Mouse (Mus musculus) small intestine, adult 2 months (tissue): ENCODE measurements around the gene Stam2. TPM values are rescaled to one million over a fixed set of nuclear protein-coding genes. Genes with fewer than 3 reads are reported as not detected.
A peak's percentile ranks its signal among the peaks of the same experiment; 100 is the strongest.

Experiments
- H3K27ac ChIP-seq: fragments of 200-500 bp; 2 replicates; pipeline ENCODE4 v1.5.1; 2012; ENCODE audit warnings: low read depth, low read length, control low read depth, inconsistent platforms; ENCODE audit not compliant: insufficient read depth
- H3K27me3 ChIP-seq: fragments of 200-500 bp; 2 replicates; pipeline ENCODE4 v1.6.1; 2012; ENCODE audit warnings: mild to moderate bottlenecking, moderate library complexity, low read length, inconsistent platforms; ENCODE audit not compliant: control insufficient read depth, insufficient read depth
- H3K36me3 ChIP-seq: fragments of 200-500 bp; 2 replicates; pipeline ENCODE4 v1.6.1; 2012; ENCODE audit warnings: mild to moderate bottlenecking, low read length, control low read depth, inconsistent platforms; ENCODE audit not compliant: control insufficient read depth, insufficient read depth
- H3K4me1 ChIP-seq: fragments of 200-500 bp; 2 replicates; pipeline ENCODE4 v1.6.1; 2012; ENCODE audit warnings: low read length, inconsistent platforms, mixed read lengths; ENCODE audit not compliant: control insufficient read depth, insufficient read depth, insufficient read length
- H3K4me3 ChIP-seq: fragments of 200-500 bp; 2 replicates; pipeline ENCODE4 v1.5.1; 2012; ENCODE audit warnings: low read depth, mild to moderate bottlenecking, control low read depth, inconsistent platforms, low read length, moderate library complexity
- CTCF ChIP-seq: fragments of 200-500 bp; IDR thresholded peaks from 2 replicates; pipeline ENCODE4 v1.5.1; 2012; ENCODE audit warnings: low read depth, mild to moderate bottlenecking, control low read depth, inconsistent platforms, low read length, moderate library complexity, mixed read lengths; ENCODE audit not compliant: insufficient replicate concordance, insufficient read length; ENCODE audit errors: extremely low read depth
- POLR2A ChIP-seq: fragments of 200-500 bp; IDR thresholded peaks from 2 replicates; pipeline ENCODE4 v1.6.1; 2012; ENCODE audit warnings: low read depth, mild to moderate bottlenecking, control low read depth, inconsistent platforms, low read length, moderate library complexity
- WGBS: fragments of 180-500 bp; shearing (Covaris S2); methylation state at CpG from one replicate; pipeline ENCODE4 v1.1.7; 2018; 5-methylcytosine and 5-hydroxymethylcytosine counted together
- polyA plus RNA-seq: library from polyadenylated mRNA; depleted of rRNA; stranded (reverse); fragments of >200 nt; gene quantifications from 2 replicates; pipeline ENCODE4 v1.2.3, GENCODE M21; 2012

The Stam2 gene
- polyA plus RNA-seq, 1 experiment: 8.0 TPM

GRCm38 (mm10) chr2:52765130-52765529 lies 23.0 kb upstream of the Stam2 start:
- TF ChIP-seq POLR2A (no peak), CTCF (no peak)
- no peaks in the 10 kb centered on the region for H3K36me3 ChIP-seq
- H3K4me1 ChIP-seq: no peaks in the 10 kb centered on the region
- H3K27ac ChIP-seq: no peak overlapping the region
- H3K4me3 ChIP-seq: no peak overlapping the region
- 95% methylated on average over 6 of the region's 6 CpGs for WGBS
- no peaks in the 10 kb centered on the region for H3K27me3 ChIP-seq

DNA sequence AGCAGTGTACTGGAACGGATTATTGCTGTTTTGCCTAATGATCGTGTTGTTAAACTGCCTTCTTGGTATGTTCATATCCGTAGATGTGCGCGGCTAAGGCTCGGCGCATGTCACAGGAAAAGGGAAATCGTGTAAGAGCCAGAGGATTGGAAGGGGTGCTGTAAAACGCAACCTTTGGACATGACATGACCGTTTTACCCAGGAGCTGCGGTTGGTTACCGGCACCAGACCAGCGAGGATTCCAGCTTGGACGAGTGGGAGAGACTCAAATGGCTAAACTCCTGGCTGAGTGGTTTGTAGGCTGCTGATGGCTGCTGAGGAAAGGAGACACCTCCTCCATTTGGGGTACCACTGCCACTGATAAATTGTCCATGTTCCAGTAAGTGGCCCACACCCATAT lies 21.8 kb upstream of the Stam2 start:
- WGBS: 88% methylated on average over 14 of the region's 14 CpGs
- no peak overlapping the region for H3K4me3 ChIP-seq

GRCm38 (mm10) chr2:52763040-52763736 lies 21.1 kb upstream of the Stam2 start:
- Histone ChIP-seq H3K36me3 (no peaks in the 10 kb centered on the region), H3K27ac (no peak overlapping the region), H3K4me1 (no peaks in the 10 kb centered on the region), H3K4me3 (no peak overlapping the region), H3K27me3 (no peaks in the 10 kb centered on the region)
- WGBS: 18% methylated on average over 12 of the region's 12 CpGs
- TF ChIP-seq CTCF (peak; percentile 82; the same call in 1 of the 2 replicates), POLR2A (no peak)

More for the DNA sequence above, 21.8 kb upstream of the Stam2 start:
- H3K4me1 ChIP-seq: no peaks in the 10 kb centered on the region
- H3K36me3 ChIP-seq: no peaks in the 10 kb centered on the region
- TF ChIP-seq CTCF: no peak
- TF ChIP-seq POLR2A: no peak
- no peak overlapping the region for H3K27ac ChIP-seq
- no peaks in the 10 kb centered on the region for H3K27me3 ChIP-seq

DNA sequence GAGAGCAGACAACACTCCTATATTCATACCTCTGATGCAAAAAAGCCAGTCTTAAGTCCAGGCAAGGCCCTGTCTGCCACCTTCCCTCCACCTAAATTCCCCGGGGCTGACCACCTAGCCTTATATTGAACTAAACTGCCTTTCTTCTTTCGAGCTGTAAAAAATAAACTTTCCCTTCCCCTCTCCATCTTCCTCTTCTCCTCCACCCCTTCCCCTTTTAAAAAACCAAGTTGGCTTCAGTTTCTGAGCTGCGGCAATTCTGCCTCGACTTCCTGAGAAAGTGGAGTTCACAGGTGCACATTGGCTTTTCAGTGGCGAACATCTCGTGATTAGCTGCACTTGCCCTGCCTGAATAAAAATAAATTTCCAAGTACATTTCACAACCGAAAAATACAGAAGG lies 20.4 kb upstream of the Stam2 start:
- TF ChIP-seq CTCF (no peak), POLR2A (no peak)
- Histone ChIP-seq H3K27me3 (no peaks in the 10 kb centered on the region), H3K4me3 (no peak overlapping the region), H3K36me3 (no peaks in the 10 kb centered on the region), H3K27ac (no peak overlapping the region), H3K4me1 (no peaks in the 10 kb centered on the region)
- 61% methylated on average over 7 of the region's 7 CpGs for WGBS

DNA sequence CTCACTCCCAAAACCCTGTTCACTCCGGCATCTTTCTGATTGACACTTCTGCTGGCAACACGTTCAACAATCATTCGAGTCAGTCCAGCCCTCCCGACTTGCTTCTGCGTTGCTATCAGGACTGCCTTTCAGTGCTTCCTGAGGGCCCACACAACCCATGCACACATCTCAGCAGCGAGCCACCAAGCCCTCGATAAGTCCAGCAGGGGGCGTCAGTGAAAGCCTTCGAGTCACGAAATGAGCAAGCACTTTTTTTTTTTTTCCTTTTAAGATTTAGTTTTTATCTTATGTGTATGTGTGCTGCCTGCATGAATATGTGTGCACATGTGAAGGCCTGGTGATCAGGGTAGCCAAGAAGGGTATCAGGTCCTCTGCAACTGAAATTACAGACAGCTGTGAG lies 16.5 kb upstream of the Stam2 start:
- peak; percentile 51; the same call in 1 of the 2 replicates for TF ChIP-seq CTCF
- TF ChIP-seq POLR2A: no peak
- H3K27ac ChIP-seq: no peak overlapping the region
- 26% methylated on average over 10 of the region's 10 CpGs for WGBS
- H3K4me1 ChIP-seq: no peaks in the 10 kb centered on the region
- no peaks in the 10 kb centered on the region for H3K27me3 ChIP-seq
- no peak overlapping the region for H3K4me3 ChIP-seq
- H3K36me3 ChIP-seq: no peaks in the 10 kb centered on the region

- no peaks in the 10 kb centered on the region for H3K27me3 ChIP-seq
- H3K27ac ChIP-seq: no peak overlapping the region
- no peak overlapping the region for H3K4me3 ChIP-seq
- no peak for TF ChIP-seq CTCF
- no peaks in the 10 kb centered on the region for H3K36me3 ChIP-seq
- no peaks in the 10 kb centered on the region for H3K4me1 ChIP-seq
- 11% methylated on average over 3 of the region's 3 CpGs for WGBS
These were observed 14.6 kb upstream of the Stam2 start for GRCm38 (mm10) chr2:52756691-52757090.

GRCm38 (mm10) chr2:52753573-52754317 lies 11.7 kb upstream of the Stam2 start:
- Histone ChIP-seq H3K27me3 (no peaks in the 10 kb centered on the region), H3K4me1 (no peaks in the 10 kb centered on the region), H3K4me3 (no peak overlapping the region), H3K36me3 (no peaks in the 10 kb centered on the region), H3K27ac (no peak overlapping the region)
- no peak for TF ChIP-seq POLR2A
- TF ChIP-seq CTCF: no peak
- WGBS: 45% methylated on average over 3 of the region's 3 CpGs
